Mouse (Mus musculus): ENCODE data around the gene Phlda3. TPM values are rescaled to one million over a fixed set of nuclear protein-coding genes. Genes with fewer than 3 reads are reported as not detected.
A peak's percentile ranks its signal among the peaks of the same experiment; 100 is the strongest.

Gene Phlda3
- polyA plus RNA-seq (2014; fragmentation: Nextera tagmentation; extraction: Ambion mirVana) = 82.1 and 86.8 TPM in 2 replicates

GRCm38 (mm10) chr1:135765645-135766591, at the start of gene Phlda3:
TSS of gene Phlda3 (plus strand) at chr1:135766119.
- peaks cover 26% of the 10 kb centered on the region; the same call in 1 of the 2 replicates for H3K4me1 ChIP-seq (ENCODE audit: control insufficient read depth, insufficient read depth, low read length)

GRCm38 (mm10) chr1:135719486-135719885, 46.4 kb upstream of the Phlda3 start:
- Histone ChIP-seq H3K27ac (ENCODE audit: low read length) (no peak overlapping the region), H3K36me3 (ENCODE audit: control insufficient read depth, insufficient read depth, low read length) (no peaks in the 10 kb centered on the region), H3K4me3 (ENCODE audit: low read depth, low read length) (no peak overlapping the region), H3K9me3 (ENCODE audit: control insufficient read depth, low read depth, low read length) (no peaks in the 10 kb centered on the region), H3K4me2 (replicated peaks; ENCODE audit: low read depth, low read length) (no peak overlapping the region), H3K27me3 (ENCODE audit: control insufficient read depth, insufficient read depth, low read length) (no peaks in the 10 kb centered on the region), H3K4me1 (ENCODE audit: control insufficient read depth, insufficient read depth, low read length) (no peaks in the 10 kb centered on the region), H3K9ac (replicated peaks; ENCODE audit: low read depth, low read length) (no peak overlapping the region)
- peak; percentile 75 for ATAC-seq (ENCODE audit: insufficient number of reproducible peaks, insufficient read depth, low FRiP score, low read depth)
- WGBS = 20% methylated on average over 9 of the region's 9 CpGs

More at GRCm38 (mm10) chr1:135765645-135766591, at the start of gene Phlda3:
- peak; percentile 90 for ATAC-seq (ENCODE audit: insufficient number of reproducible peaks, insufficient read depth, low FRiP score, low read depth)
- WGBS = under 1% methylated on average over 78 of the region's 90 CpGs
- Histone ChIP-seq H3K9ac (replicated peaks; ENCODE audit: low read depth, low read length) (peak within 1 kb of the TSS; percentile 90), H3K4me2 (replicated peaks; ENCODE audit: low read depth, low read length) (peak within 1 kb of the TSS; percentile 81), H3K4me3 (ENCODE audit: low read depth, low read length) (peak within 1 kb of the TSS; percentile 78), H3K27ac (ENCODE audit: low read length) (peak within 1 kb of the TSS; percentile 92), H3K27me3 (ENCODE audit: control insufficient read depth, insufficient read depth, low read length) (no peaks in the 10 kb centered on the region), H3K36me3 (ENCODE audit: control insufficient read depth, insufficient read depth, low read length) (peaks cover 14% of the 10 kb centered on the region), H3K9me3 (ENCODE audit: control insufficient read depth, low read depth, low read length) (no peaks in the 10 kb centered on the region)

GRCm38 (mm10) chr1:135719983-135720382, 45.9 kb upstream of the Phlda3 start, which contains the start of gene Csrp1:
TSS of gene Csrp1 (plus strand) at chr1:135720061.
- Histone ChIP-seq H3K4me1 (ENCODE audit: control insufficient read depth, insufficient read depth, low read length) (no peaks in the 10 kb centered on the region), H3K27ac (ENCODE audit: low read length) (no peak within 1 kb of the TSS), H3K36me3 (ENCODE audit: control insufficient read depth, insufficient read depth, low read length) (no peaks in the 10 kb centered on the region), H3K27me3 (ENCODE audit: control insufficient read depth, insufficient read depth, low read length) (no peaks in the 10 kb centered on the region), H3K9me3 (ENCODE audit: control insufficient read depth, low read depth, low read length) (no peaks in the 10 kb centered on the region), H3K4me3 (ENCODE audit: low read depth, low read length) (no peak within 1 kb of the TSS), H3K4me2 (replicated peaks; ENCODE audit: low read depth, low read length) (no peak within 1 kb of the TSS), H3K9ac (replicated peaks; ENCODE audit: low read depth, low read length) (no peak within 1 kb of the TSS)
- WGBS = 65% methylated on average over 6 of the region's 6 CpGs
- ATAC-seq (ENCODE audit: insufficient number of reproducible peaks, insufficient read depth, low FRiP score, low read depth) = no peak

- Histone ChIP-seq H3K9ac (replicated peaks; ENCODE audit: low read depth, low read length) (no peak overlapping the region), H3K27me3 (ENCODE audit: control insufficient read depth, insufficient read depth, low read length) (no peaks in the 10 kb centered on the region), H3K27ac (ENCODE audit: low read length) (no peak overlapping the region), H3K36me3 (ENCODE audit: control insufficient read depth, insufficient read depth, low read length) (no peaks in the 10 kb centered on the region), H3K4me1 (ENCODE audit: control insufficient read depth, insufficient read depth, low read length) (no peaks in the 10 kb centered on the region), H3K9me3 (ENCODE audit: control insufficient read depth, low read depth, low read length) (no peaks in the 10 kb centered on the region), H3K4me3 (ENCODE audit: low read depth, low read length) (no peak overlapping the region), H3K4me2 (replicated peaks; ENCODE audit: low read depth, low read length) (no peak overlapping the region)
- peak; percentile 60; the same call in 1 of the 2 replicates for ATAC-seq (ENCODE audit: insufficient number of reproducible peaks, insufficient read depth, low FRiP score, low read depth)
- 52% methylated on average over 1 of the region's 1 CpGs for WGBS
These were observed 42.9 kb upstream of the Phlda3 start for GRCm38 (mm10) chr1:135723016-135723415.

GRCm38 (mm10) chr1:135724134-135724533, 41.8 kb upstream of the Phlda3 start:
- Histone ChIP-seq H3K36me3 (ENCODE audit: control insufficient read depth, insufficient read depth, low read length) (no peaks in the 10 kb centered on the region), H3K9me3 (ENCODE audit: control insufficient read depth, low read depth, low read length) (no peaks in the 10 kb centered on the region), H3K27ac (ENCODE audit: low read length) (no peak overlapping the region), H3K4me2 (replicated peaks; ENCODE audit: low read depth, low read length) (no peak overlapping the region), H3K9ac (replicated peaks; ENCODE audit: low read depth, low read length) (no peak overlapping the region), H3K27me3 (ENCODE audit: control insufficient read depth, insufficient read depth, low read length) (no peaks in the 10 kb centered on the region), H3K4me1 (ENCODE audit: control insufficient read depth, insufficient read depth, low read length) (no peaks in the 10 kb centered on the region), H3K4me3 (ENCODE audit: low read depth, low read length) (no peak overlapping the region)
- 66% methylated on average over 4 of the region's 4 CpGs for WGBS
- no peak for ATAC-seq (ENCODE audit: insufficient number of reproducible peaks, insufficient read depth, low FRiP score, low read depth)

- Histone ChIP-seq H3K27me3 (ENCODE audit: control insufficient read depth, insufficient read depth, low read length) (no peaks in the 10 kb centered on the region), H3K27ac (ENCODE audit: low read length) (no peak overlapping the region), H3K4me1 (ENCODE audit: control insufficient read depth, insufficient read depth, low read length) (peaks cover 7% of the 10 kb centered on the region; the same call in 1 of the 2 replicates), H3K36me3 (ENCODE audit: control insufficient read depth, insufficient read depth, low read length) (no peaks in the 10 kb centered on the region), H3K9me3 (ENCODE audit: control insufficient read depth, low read depth, low read length) (no peaks in the 10 kb centered on the region), H3K9ac (replicated peaks; ENCODE audit: low read depth, low read length) (no peak overlapping the region), H3K4me3 (ENCODE audit: low read depth, low read length) (no peak overlapping the region), H3K4me2 (replicated peaks; ENCODE audit: low read depth, low read length) (no peak overlapping the region)
- WGBS = 87% methylated on average over 6 of the region's 6 CpGs
- no peak for ATAC-seq (ENCODE audit: insufficient number of reproducible peaks, insufficient read depth, low FRiP score, low read depth)
These were observed 40.6 kb upstream of the Phlda3 start for GRCm38 (mm10) chr1:135725324-135725723.

GRCm38 (mm10) chr1:135725936-135726335, 40.0 kb upstream of the Phlda3 start:
- Histone ChIP-seq H3K27ac (ENCODE audit: low read length) (no peak overlapping the region), H3K9ac (replicated peaks; ENCODE audit: low read depth, low read length) (no peak overlapping the region), H3K27me3 (ENCODE audit: control insufficient read depth, insufficient read depth, low read length) (no peaks in the 10 kb centered on the region), H3K4me1 (ENCODE audit: control insufficient read depth, insufficient read depth, low read length) (peaks cover 13% of the 10 kb centered on the region), H3K9me3 (ENCODE audit: control insufficient read depth, low read depth, low read length) (no peaks in the 10 kb centered on the region), H3K4me2 (replicated peaks; ENCODE audit: low read depth, low read length) (no peak overlapping the region), H3K4me3 (ENCODE audit: low read depth, low read length) (no peak overlapping the region), H3K36me3 (ENCODE audit: control insufficient read depth, insufficient read depth, low read length) (no peaks in the 10 kb centered on the region)
- no peak for ATAC-seq (ENCODE audit: insufficient number of reproducible peaks, insufficient read depth, low FRiP score, low read depth)
- 58% methylated on average over 7 of the region's 7 CpGs for WGBS

- Histone ChIP-seq H3K27me3 (ENCODE audit: control insufficient read depth, insufficient read depth, low read length) (no peaks in the 10 kb centered on the region), H3K9me3 (ENCODE audit: control insufficient read depth, low read depth, low read length) (no peaks in the 10 kb centered on the region), H3K36me3 (ENCODE audit: control insufficient read depth, insufficient read depth, low read length) (no peaks in the 10 kb centered on the region), H3K4me2 (replicated peaks; ENCODE audit: low read depth, low read length) (peak overlapping the region; percentile 80), H3K9ac (replicated peaks; ENCODE audit: low read depth, low read length) (peak overlapping the region; percentile 77), H3K4me3 (ENCODE audit: low read depth, low read length) (peak overlapping the region; percentile 67), H3K27ac (ENCODE audit: low read length) (peak overlapping the region; percentile 96), H3K4me1 (ENCODE audit: control insufficient read depth, insufficient read depth, low read length) (peaks cover 40% of the 10 kb centered on the region)
- 1% methylated on average over 35 of the region's 35 CpGs for WGBS
- ATAC-seq (ENCODE audit: insufficient number of reproducible peaks, insufficient read depth, low FRiP score, low read depth) = peak; percentile 82
These were observed 37.1 kb upstream of the Phlda3 start for GRCm38 (mm10) chr1:135728631-135729366.

Measured in stomach, embryonic 14.5 days (tissue).